Mouse (Mus musculus): ENCODE results near the gene Atp8a2. TPM values are rescaled to one million over a fixed set of nuclear protein-coding genes. Genes with fewer than 3 reads are reported as not detected.

The Atp8a2 gene
- polyA plus RNA-seq, 1 experiment: 15.3 TPM

DNA sequence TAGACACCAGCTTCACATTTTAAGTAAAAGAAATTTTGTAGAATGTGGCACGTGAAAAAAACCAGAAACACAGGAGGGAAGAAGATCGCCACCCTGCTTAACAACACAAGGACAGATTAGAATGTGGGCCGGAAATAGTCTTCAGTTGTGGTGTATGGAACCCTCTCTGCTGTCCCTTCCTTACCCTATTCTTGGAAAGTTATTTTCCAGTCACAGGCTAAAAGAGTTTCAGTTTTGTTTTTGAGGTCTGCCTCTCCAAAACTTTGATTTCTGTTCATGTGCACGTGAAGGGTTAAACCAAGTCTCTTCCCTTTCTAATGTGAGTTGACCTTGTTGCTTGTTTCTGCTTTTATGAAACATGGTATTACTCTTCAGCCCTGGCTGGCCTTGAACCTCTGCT lies 501.8 kb downstream of the Atp8a2 start:
- no peaks in the 10 kb centered on the region for H3K4me1 ChIP-seq (ENCODE audit: control insufficient read depth, insufficient read depth, low read length)
- TF ChIP-seq CTCF (IDR thresholded peaks at IDR 0.05; ENCODE audit: extremely low read depth, insufficient read depth, low read length) (no peak), POLR2A (IDR thresholded peaks at IDR 0.05; ENCODE audit: extremely low read depth, insufficient read depth, low read length) (no peak)
- no peak overlapping the region for H3K4me3 ChIP-seq (ENCODE audit: insufficient read depth, low read length)
- no peak overlapping the region for H3K27ac ChIP-seq (ENCODE audit: insufficient read depth, low read length)

DNA sequence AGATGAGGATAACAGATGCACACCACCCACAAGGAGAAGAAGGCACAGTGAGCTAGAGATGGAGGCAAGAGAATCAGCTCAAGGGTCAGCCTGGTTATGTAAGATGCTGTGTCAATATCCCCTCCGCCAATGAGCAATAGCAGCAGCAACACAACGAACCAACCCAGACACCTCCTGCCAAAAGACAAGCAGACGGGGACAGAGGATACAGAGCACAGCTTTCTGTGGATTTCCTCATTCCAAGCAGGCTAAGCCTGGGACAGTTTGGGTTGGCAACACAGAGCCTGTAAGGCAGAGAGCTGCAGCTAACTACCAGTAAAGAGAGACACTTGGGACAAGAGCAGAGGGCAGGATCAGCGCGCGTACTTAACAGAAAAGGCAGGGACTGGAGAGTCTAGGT lies 504.8 kb downstream of the Atp8a2 start:
- no peak for TF ChIP-seq POLR2A (IDR thresholded peaks at IDR 0.05; ENCODE audit: extremely low read depth, insufficient read depth, low read length)
- TF ChIP-seq CTCF (IDR thresholded peaks at IDR 0.05; ENCODE audit: extremely low read depth, insufficient read depth, low read length): no peak
- Histone ChIP-seq H3K4me1 (ENCODE audit: control insufficient read depth, insufficient read depth, low read length) (no peaks in the 10 kb centered on the region), H3K27ac (ENCODE audit: insufficient read depth, low read length) (no peak overlapping the region), H3K4me3 (ENCODE audit: insufficient read depth, low read length) (no peak overlapping the region)

GRCm38 (mm10) chr14:59691402-59691801 lies 505.6 kb downstream of the Atp8a2 start:
- H3K4me3 ChIP-seq (ENCODE audit: insufficient read depth, low read length): no peak overlapping the region

DNA sequence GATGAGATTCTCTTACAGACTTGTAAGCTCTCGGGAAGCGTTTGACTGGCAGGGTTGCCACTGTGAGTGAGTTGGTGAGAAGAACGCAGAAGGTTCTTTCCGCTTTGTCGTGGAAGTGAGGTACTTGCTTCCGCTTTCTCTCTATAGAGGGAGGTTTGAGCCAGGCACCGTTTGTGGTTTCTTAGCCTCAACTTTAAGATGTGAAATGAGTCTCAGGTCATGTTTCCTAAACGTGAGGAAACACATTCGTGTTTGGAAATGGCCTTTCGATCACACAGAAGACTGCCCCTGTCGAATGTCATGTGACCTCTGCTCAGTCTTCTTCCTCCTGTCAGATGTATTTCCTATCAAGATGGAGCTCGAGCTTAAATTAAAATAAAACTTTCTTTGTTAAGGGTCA lies 506.0 kb downstream of the Atp8a2 start:
- H3K27ac ChIP-seq (ENCODE audit: insufficient read depth, low read length): no peak overlapping the region
- TF ChIP-seq POLR2A (IDR thresholded peaks at IDR 0.05; ENCODE audit: extremely low read depth, insufficient read depth, low read length): no peak
- TF ChIP-seq CTCF (IDR thresholded peaks at IDR 0.05; ENCODE audit: extremely low read depth, insufficient read depth, low read length): no peak
- H3K4me3 ChIP-seq (ENCODE audit: insufficient read depth, low read length): no peak overlapping the region
- H3K4me1 ChIP-seq (ENCODE audit: control insufficient read depth, insufficient read depth, low read length): no peaks in the 10 kb centered on the region

More at GRCm38 (mm10) chr14:59691402-59691801, 505.6 kb downstream of the Atp8a2 start:
- Histone ChIP-seq H3K4me1 (ENCODE audit: control insufficient read depth, insufficient read depth, low read length) (no peaks in the 10 kb centered on the region), H3K27ac (ENCODE audit: insufficient read depth, low read length) (no peak overlapping the region)
- TF ChIP-seq CTCF (IDR thresholded peaks at IDR 0.05; ENCODE audit: extremely low read depth, insufficient read depth, low read length): no peak
- no peak for TF ChIP-seq POLR2A (IDR thresholded peaks at IDR 0.05; ENCODE audit: extremely low read depth, insufficient read depth, low read length)

- TF ChIP-seq POLR2A (IDR thresholded peaks at IDR 0.05; ENCODE audit: extremely low read depth, insufficient read depth, low read length) (no peak), CTCF (IDR thresholded peaks at IDR 0.05; ENCODE audit: extremely low read depth, insufficient read depth, low read length) (no peak)
- Histone ChIP-seq H3K4me1 (ENCODE audit: control insufficient read depth, insufficient read depth, low read length) (no peaks in the 10 kb centered on the region), H3K27ac (ENCODE audit: insufficient read depth, low read length) (no peak overlapping the region)
Measured at GRCm38 (mm10) chr14:59689596-59689995, 507.4 kb downstream of the Atp8a2 start.

DNA sequence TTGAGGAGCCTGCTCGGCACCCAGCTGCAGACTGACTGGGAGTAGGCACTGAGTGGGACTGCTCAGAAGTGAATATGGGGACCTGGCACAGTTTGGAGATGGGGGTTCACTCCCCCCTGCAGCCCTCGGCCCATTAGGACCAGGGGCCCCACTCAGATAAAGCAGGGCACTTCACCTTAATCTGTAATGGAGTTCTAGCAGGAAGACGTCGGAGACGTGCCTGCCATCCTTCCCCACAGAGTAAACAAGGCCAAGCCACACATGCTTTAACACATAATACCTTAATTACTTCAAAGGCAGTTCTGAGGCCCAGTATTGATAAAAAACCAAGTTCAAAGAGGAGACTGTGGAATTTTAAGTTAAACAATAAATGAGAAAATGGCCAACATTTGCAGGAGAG lies 510.8 kb downstream of the Atp8a2 start:
- H3K4me3 ChIP-seq (ENCODE audit: insufficient read depth, low read length): no peak overlapping the region
- no peaks in the 10 kb centered on the region for H3K4me1 ChIP-seq (ENCODE audit: control insufficient read depth, insufficient read depth, low read length)
- H3K27ac ChIP-seq (ENCODE audit: insufficient read depth, low read length): no peak overlapping the region
- TF ChIP-seq CTCF (IDR thresholded peaks at IDR 0.05; ENCODE audit: extremely low read depth, insufficient read depth, low read length) (no peak), POLR2A (IDR thresholded peaks at IDR 0.05; ENCODE audit: extremely low read depth, insufficient read depth, low read length) (no peak)

More at GRCm38 (mm10) chr14:59689596-59689995, 507.4 kb downstream of the Atp8a2 start:
- H3K4me3 ChIP-seq (ENCODE audit: insufficient read depth, low read length): no peak overlapping the region

DNA sequence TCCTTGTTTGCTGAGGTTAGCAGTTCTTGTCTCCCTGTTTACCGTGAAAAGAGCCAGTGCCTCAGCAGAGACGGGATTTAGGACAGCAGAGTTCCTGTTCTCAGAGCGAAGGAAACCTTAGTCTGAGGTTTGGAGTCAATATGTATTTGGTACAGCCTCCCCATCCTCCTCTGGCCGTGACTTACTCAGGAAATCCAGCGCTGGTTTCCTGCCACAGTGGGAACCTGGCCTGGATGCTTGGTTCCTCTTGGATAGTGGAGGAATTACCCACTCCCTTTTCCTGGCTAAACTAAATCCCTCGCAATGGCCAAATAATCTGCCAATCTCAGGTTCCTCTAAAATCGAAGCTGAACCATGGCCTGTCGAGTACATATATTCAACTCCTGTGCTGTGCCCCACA lies 511.6 kb downstream of the Atp8a2 start:
- TF ChIP-seq POLR2A (IDR thresholded peaks at IDR 0.05; ENCODE audit: extremely low read depth, insufficient read depth, low read length) (no peak), CTCF (IDR thresholded peaks at IDR 0.05; ENCODE audit: extremely low read depth, insufficient read depth, low read length) (no peak)
- no peak overlapping the region for H3K27ac ChIP-seq (ENCODE audit: insufficient read depth, low read length)
- H3K4me3 ChIP-seq (ENCODE audit: insufficient read depth, low read length): no peak overlapping the region
- no peaks in the 10 kb centered on the region for H3K4me1 ChIP-seq (ENCODE audit: control insufficient read depth, insufficient read depth, low read length)

DNA sequence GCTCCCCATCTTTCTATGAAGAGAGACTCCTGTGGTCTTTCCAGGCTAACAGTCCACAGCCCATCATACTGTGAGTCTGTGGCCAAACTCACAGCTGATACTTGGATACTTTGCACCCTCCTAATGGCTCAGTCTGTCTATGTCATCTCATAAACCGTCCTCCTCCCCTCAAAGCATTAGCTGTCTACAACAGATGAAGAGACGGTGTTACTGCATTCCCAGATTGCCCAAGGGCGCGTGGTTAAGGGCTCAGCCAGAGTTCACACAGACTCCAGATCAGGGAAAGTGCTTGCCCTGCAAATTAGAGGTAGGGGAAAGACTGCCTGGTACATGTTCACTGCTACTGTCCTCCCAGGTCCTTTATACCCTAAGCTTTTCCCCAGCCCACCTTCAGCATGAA lies 515.1 kb downstream of the Atp8a2 start:
- TF ChIP-seq POLR2A (IDR thresholded peaks at IDR 0.05; ENCODE audit: extremely low read depth, insufficient read depth, low read length) (no peak), CTCF (IDR thresholded peaks at IDR 0.05; ENCODE audit: extremely low read depth, insufficient read depth, low read length) (no peak)
- Histone ChIP-seq H3K4me1 (ENCODE audit: control insufficient read depth, insufficient read depth, low read length) (no peaks in the 10 kb centered on the region), H3K27ac (ENCODE audit: insufficient read depth, low read length) (no peak overlapping the region), H3K4me3 (ENCODE audit: insufficient read depth, low read length) (no peak overlapping the region)

- no peak for TF ChIP-seq POLR2A (IDR thresholded peaks at IDR 0.05; ENCODE audit: extremely low read depth, insufficient read depth, low read length)
- TF ChIP-seq CTCF (IDR thresholded peaks at IDR 0.05; ENCODE audit: extremely low read depth, insufficient read depth, low read length): no peak
- H3K4me3 ChIP-seq (ENCODE audit: insufficient read depth, low read length): no peak overlapping the region
- H3K4me1 ChIP-seq (ENCODE audit: control insufficient read depth, insufficient read depth, low read length): no peaks in the 10 kb centered on the region
- no peak overlapping the region for H3K27ac ChIP-seq (ENCODE audit: insufficient read depth, low read length)
Measured at GRCm38 (mm10) chr14:59677598-59678003, 519.4 kb downstream of the Atp8a2 start.

- Histone ChIP-seq H3K4me1 (ENCODE audit: control insufficient read depth, insufficient read depth, low read length) (no peaks in the 10 kb centered on the region), H3K27ac (ENCODE audit: insufficient read depth, low read length) (no peak overlapping the region), H3K4me3 (ENCODE audit: insufficient read depth, low read length) (no peak overlapping the region)
- TF ChIP-seq POLR2A (IDR thresholded peaks at IDR 0.05; ENCODE audit: extremely low read depth, insufficient read depth, low read length) (no peak), CTCF (IDR thresholded peaks at IDR 0.05; ENCODE audit: extremely low read depth, insufficient read depth, low read length) (no peak)
Measured at GRCm38 (mm10) chr14:59675330-59675729, 521.6 kb downstream of the Atp8a2 start.
